Mouse (Mus musculus) CD4-positive helper T cell, adult 2 months (primary cell): ENCODE measurements around the gene Vezt.

ENCODE experiments used
- DNase-seq: peaks from one replicate; pipeline ENCODE4 v3.0.0-alpha.2; 2012; ENCODE audit warnings: low read depth, missing footprints, low spot score

Gene Vezt

DNA sequence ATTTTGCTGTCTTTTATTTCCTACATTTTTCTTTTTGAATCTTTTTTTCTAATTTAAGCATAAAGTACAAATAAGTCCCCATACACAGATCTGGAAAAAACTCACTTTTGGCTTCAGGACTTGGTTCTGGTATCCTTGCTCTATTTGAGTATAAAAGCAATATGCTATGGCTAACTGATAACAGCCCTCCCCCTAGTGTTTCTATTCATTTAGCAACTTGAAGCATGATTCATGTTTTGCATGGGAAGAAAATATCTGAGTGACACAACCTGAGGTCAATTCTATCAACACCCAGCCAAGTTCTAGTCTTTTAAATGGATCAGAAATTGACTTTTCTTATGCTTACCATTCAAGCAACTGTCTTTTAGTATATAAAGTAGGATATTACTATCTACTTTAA lies 68.1 kb downstream of the Vezt start:
- no peak for DNase-seq

- DNase-seq = no peak
These were observed 81.6 kb downstream of the Vezt start for GRCm38 (mm10) chr10:93954023-93954422.

DNA sequence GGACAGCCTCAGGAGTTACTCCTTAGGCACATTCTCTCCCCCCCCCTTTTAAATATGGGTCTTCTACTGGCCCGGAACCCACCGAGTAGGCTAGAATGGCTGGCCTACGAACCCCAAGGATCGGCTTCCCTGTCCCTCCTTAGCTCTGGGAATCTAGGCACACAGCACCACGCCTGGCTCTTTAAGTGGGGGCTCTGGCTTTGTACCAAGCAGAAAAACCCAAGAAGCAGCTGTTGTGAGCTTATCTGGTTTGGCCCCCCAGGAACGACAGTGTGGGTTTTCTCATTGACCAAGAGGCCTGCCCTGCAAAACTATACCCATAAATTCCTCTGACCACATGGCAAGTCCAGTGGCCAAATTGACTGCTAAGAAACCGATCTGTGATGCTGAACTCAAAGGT lies 82.1 kb downstream of the Vezt start:
- no peak for DNase-seq

DNA sequence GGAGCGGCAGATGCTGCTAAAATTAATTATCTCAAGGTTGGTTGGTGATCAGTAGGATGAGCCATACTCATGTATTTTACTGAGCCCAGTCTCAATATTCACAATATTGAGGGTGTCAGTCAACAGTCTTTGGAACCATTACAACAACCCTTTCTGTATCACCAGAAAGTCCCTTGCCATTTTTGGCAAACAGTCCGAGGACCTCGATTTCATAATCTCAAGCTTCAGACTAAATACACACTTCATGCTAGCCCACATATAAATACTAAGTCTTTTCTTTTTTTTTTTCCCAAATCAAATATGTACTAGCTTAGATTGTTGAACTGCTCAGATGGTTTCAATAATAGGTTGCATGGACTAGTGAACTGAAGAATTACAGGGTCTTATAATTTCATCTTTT lies 84.6 kb downstream of the Vezt start:
- DNase-seq = no peak

- DNase-seq = no peak
These were observed 85.7 kb downstream of the Vezt start for GRCm38 (mm10) chr10:93949921-93950320.

- DNase-seq = peak; percentile 27
These were observed 89.6 kb downstream of the Vezt start for GRCm38 (mm10) chr10:93945843-93946499.

- no peak for DNase-seq
These were observed 90.3 kb downstream of the Vezt start for GRCm38 (mm10) chr10:93945364-93945763.

GRCm38 (mm10) chr10:93944241-93944640 lies 91.4 kb downstream of the Vezt start:
- no peak for DNase-seq

DNA sequence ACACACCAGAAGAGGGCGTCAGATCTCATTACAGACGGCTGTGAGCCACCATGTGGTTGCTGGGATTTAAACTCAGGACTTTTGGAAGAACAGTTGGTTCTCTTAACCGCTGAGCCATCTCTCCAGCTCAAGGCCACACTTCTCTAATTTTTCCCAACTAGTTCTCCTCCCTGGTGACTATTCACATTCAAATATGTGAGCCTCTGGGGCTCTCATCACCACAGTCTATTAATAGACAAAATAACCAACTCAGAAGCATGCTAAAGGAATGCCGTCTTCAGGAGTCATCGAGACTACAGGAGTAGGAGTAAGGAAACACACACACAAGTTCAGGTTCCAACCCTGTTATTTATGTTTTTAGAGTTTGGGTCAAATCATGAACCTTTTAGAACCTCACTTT lies 95.3 kb downstream of the Vezt start:
- no peak for DNase-seq

GRCm38 (mm10) chr10:93939676-93940075 lies 95.9 kb downstream of the Vezt start:
- DNase-seq = no peak

DNA sequence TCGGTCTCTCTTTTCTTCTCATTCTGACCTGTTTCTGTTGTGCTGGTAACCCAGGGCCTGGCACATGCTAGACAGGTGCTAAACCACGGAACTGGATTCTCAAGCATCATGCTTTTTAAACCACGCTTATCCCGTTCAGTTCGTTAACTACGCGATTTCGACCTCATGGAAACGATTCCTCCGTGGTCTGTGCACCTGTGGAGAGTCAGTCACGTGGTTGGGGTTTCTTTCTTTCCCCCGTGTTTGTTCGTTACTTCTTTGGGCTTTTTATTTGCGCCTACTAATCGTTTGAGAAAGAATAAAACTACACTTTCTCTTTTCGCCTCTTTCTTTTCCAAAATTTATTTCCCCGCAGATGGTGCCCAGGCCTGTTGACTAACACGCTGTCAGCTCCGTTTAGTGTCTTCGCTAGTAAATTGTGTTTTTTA lies 96.8 kb downstream of the Vezt start:
- DNase-seq = peak; percentile 74

GRCm38 (mm10) chr10:93933980-93934379 lies 101.6 kb downstream of the Vezt start:
- DNase-seq = no peak

- DNase-seq = peak; percentile 48
These were observed 102.8 kb downstream of the Vezt start for GRCm38 (mm10) chr10:93932861-93933260.

- DNase-seq = no peak
These were observed 103.6 kb downstream of the Vezt start for GRCm38 (mm10) chr10:93932020-93932419.

DNA sequence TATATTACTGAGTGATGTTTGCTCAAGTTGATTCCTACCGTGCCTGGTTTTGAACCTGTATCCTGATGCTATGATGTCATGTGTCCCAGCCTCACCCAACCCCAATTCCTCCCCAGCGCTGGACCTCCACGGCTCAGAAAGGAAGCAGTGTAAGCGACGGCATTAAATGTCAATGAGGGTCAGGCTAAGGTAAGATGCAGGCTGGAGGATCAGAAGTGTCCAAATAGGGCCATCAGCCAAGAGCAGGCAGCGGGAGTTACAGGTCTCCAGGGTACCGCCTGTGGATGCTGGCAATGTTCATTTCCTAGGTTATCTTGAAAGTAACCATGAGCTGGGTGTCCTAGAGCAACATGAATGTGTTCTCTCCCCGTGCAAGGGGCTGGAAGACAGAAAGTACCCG lies 104.2 kb downstream of the Vezt start:
- no peak for DNase-seq

- DNase-seq = no peak
These were observed 105.3 kb downstream of the Vezt start for GRCm38 (mm10) chr10:93930236-93930824.

DNA sequence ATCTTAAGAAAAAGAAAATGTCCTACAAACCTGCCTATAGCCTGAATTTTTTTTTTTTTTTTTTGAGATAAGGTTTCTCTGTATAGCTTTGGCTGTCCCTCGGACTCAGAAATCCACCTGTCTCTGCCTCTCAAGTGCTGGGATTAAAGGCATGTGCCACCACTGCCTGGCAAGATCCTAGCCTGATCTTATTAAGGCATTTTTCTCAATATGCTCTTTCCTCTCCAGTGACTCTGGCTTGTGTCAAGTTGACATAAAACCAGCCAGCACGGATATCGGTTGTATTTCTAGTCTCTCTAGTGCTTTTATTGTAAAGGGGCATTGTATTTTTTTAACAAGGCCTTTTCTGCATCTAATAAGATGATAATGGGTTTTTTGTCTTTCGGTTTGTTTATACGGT lies 111.0 kb downstream of the Vezt start:
- no peak for DNase-seq

DNA sequence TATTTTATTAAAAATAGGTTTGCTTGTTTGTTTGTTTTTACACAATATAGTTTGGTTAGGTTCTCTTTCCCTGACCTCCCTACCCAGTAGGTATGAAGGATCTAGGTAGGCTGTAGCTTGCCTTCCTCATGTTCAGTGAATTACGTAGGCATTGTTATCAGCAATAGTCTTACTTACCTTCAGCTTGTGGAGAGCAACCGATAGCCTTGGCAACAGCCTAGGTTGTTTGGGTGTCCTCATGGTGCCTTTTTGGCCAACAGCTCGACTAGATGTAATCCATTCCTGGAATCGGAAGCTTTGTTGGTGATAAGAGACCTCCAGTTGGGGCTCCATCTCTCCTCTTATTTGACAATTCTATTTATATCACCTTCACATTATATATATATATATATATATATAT lies 114.5 kb downstream of the Vezt start:
- DNase-seq = no peak

DNA sequence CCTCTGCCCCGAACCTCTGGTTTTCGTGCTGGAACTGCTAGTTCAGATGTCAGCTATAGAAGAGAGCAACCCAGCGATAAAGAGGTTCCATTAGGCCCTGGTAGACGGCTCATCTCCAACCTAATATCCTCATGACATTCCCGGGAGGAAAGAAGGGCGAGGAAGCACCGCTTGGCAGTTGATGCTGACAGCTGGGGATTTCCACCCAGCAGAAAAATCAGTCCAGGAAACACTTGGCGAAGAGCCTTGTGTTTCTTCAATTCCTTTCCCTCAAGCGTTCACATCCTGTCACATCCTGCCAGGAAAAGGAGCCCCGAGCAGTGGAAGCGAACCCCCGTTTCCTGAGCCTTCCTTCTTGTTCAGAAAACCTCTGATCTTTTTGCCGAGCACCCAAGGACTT lies 116.4 kb downstream of the Vezt start:
- DNase-seq = no peak

DNA sequence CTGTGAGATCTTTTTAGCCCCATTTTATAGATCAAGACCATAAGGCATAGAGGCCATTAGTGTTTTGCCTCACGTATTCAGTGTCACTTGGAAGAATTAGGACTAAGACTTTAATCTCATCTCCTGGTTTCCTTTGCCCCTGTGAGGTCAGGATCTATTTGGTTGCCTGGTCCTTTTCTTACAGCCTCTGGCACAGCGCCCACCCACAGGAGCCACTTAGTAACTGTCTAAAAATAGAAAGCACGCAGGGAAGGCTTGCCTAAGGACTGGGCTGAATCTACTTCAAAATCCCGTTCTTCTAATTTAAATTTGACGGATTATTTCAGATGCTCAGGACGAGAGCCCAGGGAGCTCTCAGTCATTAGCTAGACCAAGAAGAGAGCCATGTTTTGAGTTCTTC lies 116.9 kb downstream of the Vezt start:
- no peak for DNase-seq

- DNase-seq = no peak
These were observed 117.5 kb downstream of the Vezt start for GRCm38 (mm10) chr10:93918087-93918486.

GRCm38 (mm10) chr10:93916778-93917177 lies 118.8 kb downstream of the Vezt start:
- DNase-seq = peak; percentile 21

- DNase-seq = peak; percentile 33
These were observed 119.9 kb downstream of the Vezt start for GRCm38 (mm10) chr10:93915531-93916275.
